Mouse (Mus musculus): ENCODE results near the gene Islr. TPM values are rescaled to one million over a fixed set of nuclear protein-coding genes. Genes with fewer than 3 reads are reported as not detected.

Islr gene
- total and polyA plus RNA-seq, 3 experiments = not detected

GRCm38 (mm10) chr9:58213865-58214264 lies 9.8 kb upstream of the Islr start:
- Histone ChIP-seq H3K27ac (ENCODE audit: control insufficient read depth, low read depth, low read length) (no peak overlapping the region), H3K4me3 (ENCODE audit: control insufficient read depth in 1 of 2, insufficient read depth in 1 of 2, low read depth in 2 of 2, low read length in 2 of 2) (no peak overlapping the region), H3K36me3 (ENCODE audit: control insufficient read depth in 1 of 2, insufficient read depth in 2 of 2, low read length in 2 of 2) (peaks cover 0 to 18% of the 10 kb centered on the region in 2 experiments; a peak in 2 of 4 replicates), H3K27me3 (ENCODE audit: control insufficient read depth in 1 of 2, insufficient read depth in 2 of 2, low read length in 2 of 2) (no peaks in the 10 kb centered on the region), H3K9me3 (replicated peaks; ENCODE audit: insufficient read depth, low read length) (no peaks in the 10 kb centered on the region), H3K9ac (ENCODE audit: control insufficient read depth, low read depth, low read length, poor library complexity, severe bottlenecking) (no peak overlapping the region), H3K79me2 (ENCODE audit: control insufficient read depth, insufficient read depth, low read length, poor library complexity) (no peaks in the 10 kb centered on the region), H3K4me1 (ENCODE audit: control insufficient read depth in 1 of 2, insufficient read depth in 2 of 2, low read length in 2 of 2) (peaks cover 7 to 25% of the 10 kb centered on the region in 2 experiments)
- TF ChIP-seq GABPA (IDR thresholded peaks at IDR 0.05; ENCODE audit: low read depth, low read length) (no peak), KAT2A (conservative IDR thresholded peaks at IDR 0.05; ENCODE audit: low read depth, low read length) (no peak), GATA1 (IDR thresholded peaks at IDR 0.05; ENCODE audit: low read depth, low read length) (peak; percentile 82), ETS1 (IDR thresholded peaks at IDR 0.05; ENCODE audit: low read depth, low read length) (peak; percentile 90), RCOR1 (IDR thresholded peaks at IDR 0.05; ENCODE audit: low read depth, low read length) (peak; percentile 44; the same call in 1 of the 2 replicates), USF2 (IDR thresholded peaks at IDR 0.05; ENCODE audit: borderline replicate concordance in 1 of 2, insufficient read depth in 1 of 2, low read depth in 1 of 2, low read length in 2 of 2) (no peak), E2F4 (IDR thresholded peaks at IDR 0.05; ENCODE audit: borderline replicate concordance, low read depth, low read length) (no peak), ZNF384 (IDR thresholded peaks at IDR 0.05; ENCODE audit: low read depth, low read length) (no peak), CTCF (IDR thresholded peaks at IDR 0.05 in 2 of 3, conservative IDR thresholded peaks at IDR 0.05 in 1 of 3; ENCODE audit: control insufficient read depth in 1 of 3, insufficient read depth in 1 of 3, low read depth in 2 of 3, low read length in 3 of 3, poor library complexity in 1 of 3, severe bottlenecking in 1 of 3) (no peak), TAL1 (IDR thresholded peaks at IDR 0.05; ENCODE audit: low read length) (peak; percentile 80), NRF1 (IDR thresholded peaks at IDR 0.05; ENCODE audit: insufficient read depth, low read depth, low read length, poor library complexity, severe bottlenecking) (no peak), USF1 (IDR thresholded peaks at IDR 0.05; ENCODE audit: low read depth, low read length) (no peak), BHLHE40 (IDR thresholded peaks at IDR 0.05; ENCODE audit: borderline replicate concordance, low read depth, low read length) (peak; percentile 96), POLR2AphosphoS2 (IDR thresholded peaks at IDR 0.05; ENCODE audit: low read length) (peak; percentile 19; the same call in 1 of the 2 replicates), RAD21 (IDR thresholded peaks at IDR 0.05; ENCODE audit: low read depth, low read length) (no peak), ELF1 (IDR thresholded peaks at IDR 0.05; ENCODE audit: low read depth, low read length) (no peak), POLR2A (IDR thresholded peaks at IDR 0.05; ENCODE audit: control insufficient read depth in 1 of 2, insufficient read depth in 1 of 2, low read depth in 1 of 2, low read length in 2 of 2, poor library complexity in 1 of 2) (no peak), TBP (IDR thresholded peaks at IDR 0.05; ENCODE audit: low read depth, low read length) (no peak), MYB (IDR thresholded peaks at IDR 0.05; ENCODE audit: low read depth, low read length) (no peak), MAZ (IDR thresholded peaks at IDR 0.05; ENCODE audit: low read depth, low read length) (peak; percentile 88), JUND (IDR thresholded peaks at IDR 0.05; ENCODE audit: low read depth, low read length) (no peak), ZKSCAN1 (IDR thresholded peaks at IDR 0.05; ENCODE audit: low read depth, low read length) (no peak), SIN3A (IDR thresholded peaks at IDR 0.05; ENCODE audit: low read length) (peak; percentile 80), EP300 (IDR thresholded peaks at IDR 0.05; ENCODE audit: low read depth in 1 of 2, low read length in 2 of 2) (peak; percentile 52 to 71), ZC3H11A (IDR thresholded peaks at IDR 0.05; ENCODE audit: low read depth, low read length) (no peak), TCF12 (IDR thresholded peaks at IDR 0.05; ENCODE audit: low read depth, low read length) (peak; percentile 85), MEF2A (IDR thresholded peaks at IDR 0.05; ENCODE audit: extremely low read depth, insufficient replicate concordance, low read depth, low read length, poor library complexity, severe bottlenecking) (no peak), NELFE (IDR thresholded peaks at IDR 0.05; ENCODE audit: low read depth, low read length) (no peak), SMC3 (IDR thresholded peaks at IDR 0.05; ENCODE audit: low read depth, low read length) (no peak), UBTF (IDR thresholded peaks at IDR 0.05; ENCODE audit: borderline replicate concordance, insufficient read depth, low read depth, low read length) (no peak), CHD1 (IDR thresholded peaks at IDR 0.05; ENCODE audit: low read depth, low read length) (no peak), ZMIZ1 (IDR thresholded peaks at IDR 0.05; ENCODE audit: low read depth, low read length) (no peak), POLR2AphosphoS5 (IDR thresholded peaks at IDR 0.05; ENCODE audit: borderline replicate concordance, low read depth, low read length) (no peak), MYC (IDR thresholded peaks at IDR 0.05; ENCODE audit: low read depth, low read length) (peak; percentile 65; the same call in 1 of the 2 replicates), HCFC1 (IDR thresholded peaks at IDR 0.05; ENCODE audit: low read depth, low read length) (no peak; the same call in 1 of the 2 replicates), MXI1 (IDR thresholded peaks at IDR 0.05; ENCODE audit: low read depth, low read length) (peak; percentile 56; the same call in 1 of the 2 replicates)
- DNase-seq (ENCODE audit: low read depth, low spot score) = peak; percentile 84

All from MEL (cell line).